Mouse (Mus musculus) brain, embryonic 14.5 days (tissue): Measurements from ENCODE around the gene Ipo5. TPM values are rescaled to one million over a fixed set of nuclear protein-coding genes. Genes with fewer than 3 reads are reported as not detected.

Experiments used
- DNase-seq: peaks from one replicate; pipeline ENCODE4 v3.0.0-alpha.2; 2011; ENCODE audit warnings: low read depth
- CTCF ChIP-seq: fragments of 200-500 bp; IDR thresholded peaks from 2 replicates; pipeline ENCODE4 v1.5.1; 2012; ENCODE audit warnings: inconsistent platforms, mild to moderate bottlenecking, moderate library complexity, borderline replicate concordance; ENCODE audit not compliant: insufficient read depth, insufficient read length; ENCODE audit errors: extremely low read depth
- POLR2A ChIP-seq: fragments of 200-500 bp; IDR thresholded peaks from 2 replicates; pipeline ENCODE4 v1.6.1; 2012; ENCODE audit warnings: mild to moderate bottlenecking, inconsistent platforms, borderline replicate concordance; ENCODE audit not compliant: poor library complexity, insufficient read depth, insufficient read length, severe bottlenecking; ENCODE audit errors: extremely low read depth
- polyA plus RNA-seq: library from polyadenylated mRNA; depleted of rRNA; stranded (reverse); fragments of >200 nt; gene quantifications from 2 replicates; pipeline ENCODE4 v1.2.3, GENCODE M21; 2012; rRNA removed

The Ipo5 gene
- polyA plus RNA-seq = 63.5 and 80.2 TPM in 2 replicates

GRCm38 (mm10) chr14:120910733-120911324 is at the start of gene Ipo5:
TSS of gene Ipo5 (plus strand) at chr14:120911224.
- TF ChIP-seq CTCF = no peak
- peak; percentile 86 for TF ChIP-seq POLR2A
- DNase-seq = peak; percentile 97

GRCm38 (mm10) chr14:120863205-120863604 is 47.8 kb upstream of the Ipo5 start:
- TF ChIP-seq POLR2A = no peak
- no peak for TF ChIP-seq CTCF
- DNase-seq = no peak

GRCm38 (mm10) chr14:120864896-120865295 is 46.1 kb upstream of the Ipo5 start:
- no peak for DNase-seq
- TF ChIP-seq CTCF (no peak), POLR2A (no peak)

GRCm38 (mm10) chr14:120866573-120866972 is 44.5 kb upstream of the Ipo5 start:
- DNase-seq = no peak
- no peak for TF ChIP-seq CTCF
- no peak for TF ChIP-seq POLR2A

GRCm38 (mm10) chr14:120867121-120867520 is 43.9 kb upstream of the Ipo5 start:
- TF ChIP-seq POLR2A (no peak), CTCF (no peak)
- DNase-seq = no peak

GRCm38 (mm10) chr14:120868494-120868893 is 42.5 kb upstream of the Ipo5 start:
- DNase-seq = peak; percentile 83
- TF ChIP-seq POLR2A = no peak

- no peak for DNase-seq
Observed at GRCm38 (mm10) chr14:120870736-120871135, 40.3 kb upstream of the Ipo5 start.

GRCm38 (mm10) chr14:120874397-120874796 is 36.6 kb upstream of the Ipo5 start:
- TF ChIP-seq POLR2A (no peak), CTCF (no peak)
- no peak for DNase-seq

More at GRCm38 (mm10) chr14:120870736-120871135, 40.3 kb upstream of the Ipo5 start:
- TF ChIP-seq CTCF (no peak), POLR2A (no peak)

GRCm38 (mm10) chr14:120875144-120875543 is 35.9 kb upstream of the Ipo5 start:
- no peak for DNase-seq

GRCm38 (mm10) chr14:120875811-120876388 is 35.1 kb upstream of the Ipo5 start:
- no peak for DNase-seq
- TF ChIP-seq CTCF (no peak), POLR2A (no peak)

More at GRCm38 (mm10) chr14:120875144-120875543, 35.9 kb upstream of the Ipo5 start:
- TF ChIP-seq POLR2A (no peak), CTCF (peak; percentile 31; the same call in 1 of the 2 replicates)

GRCm38 (mm10) chr14:120877147-120877546 is 33.9 kb upstream of the Ipo5 start:
- no peak for TF ChIP-seq POLR2A
- no peak for TF ChIP-seq CTCF
- no peak for DNase-seq

- no peak for DNase-seq
- TF ChIP-seq CTCF (no peak), POLR2A (no peak)
Observed at GRCm38 (mm10) chr14:120879026-120879425, 32.0 kb upstream of the Ipo5 start.
